13 mouse cellular contexts compared by ENCODE assay signal in genomic region chr11:49063713-49064469, GRCm38 (mm10). TPM values are rescaled to one million over a fixed set of nuclear protein-coding genes. Genes with fewer than 3 reads are reported as not detected.
DNase-seq lines count a peak whose midpoint lies in the region; ATAC-seq and TF ChIP-seq lines count a peak whose summit lies in the region.
"Not testable (repeated sequence)": the region's sequence is repeated elsewhere in the genome, so short reads cannot be mapped to it uniquely, and the experiment has no call there.
"Had no signal": no experiment of that assay in that cellular context is flagged by ENCODE, and none has a peak within 500 bp of the region (broad histone marks: within the 10 kb centered on the region; RNA-seq: fewer than 3 reads in every experiment).

Gene Tgtp2, minus strand, starts transcription at chr11:49064206.

- not testable (repeated sequence) for H3K27me3 ChIP-seq in splenic B cell, adult 2 months (ENCODE audit: control insufficient read depth, insufficient read depth, low read length, poor library complexity, severe bottlenecking)

- peak within 1 kb of the TSS; percentile 58 for H3K27ac ChIP-seq in gastrocnemius, adult 2 months

- not testable (repeated sequence) for ATAC-seq in activated CD4-positive, CD25-positive, alpha-beta regulatory T cell, adult 4 months; monocyte, adult 5-6 weeks (replicated peaks; ENCODE audit: insufficient number of reproducible peaks, low FRiP score, low TSS enrichment, poor library complexity, severe bottlenecking)
- peak; percentile 36 for ATAC-seq in inflammation-experienced regulatory T-cells, adult 6 months

- peak within 1 kb of the TSS; percentile 45 for H3K4me3 ChIP-seq in gastrocnemius, adult 2 months

- TF ChIP-seq CTCF in gastrocnemius, adult 2 months (IDR thresholded peaks at IDR 0.05), result not testable (repeated sequence)

- intact Hi-C loops in gastrocnemius, adult 2 months (cut with DNase I), result not testable (repeated sequence)

- DNase-seq in CD4-positive, CD25-positive, alpha-beta regulatory T cell, adult 2 months (ENCODE audit: low read depth, low spot score), result peak; percentile 73
- not testable (repeated sequence) for DNase-seq in gastrocnemius, adult 2 months
- peak; percentile 31 for DNase-seq in lung, postnatal 25 days (ENCODE audit: low spot score)
- peak; percentile 61 for DNase-seq in splenic B cell, adult 2 months (ENCODE audit: low read depth, low spot score)

- H3K36me3 ChIP-seq in splenic B cell, adult 2 months (ENCODE audit: control insufficient read depth, insufficient read depth, low read length, poor library complexity, severe bottlenecking), result not testable (repeated sequence)

RNA-seq across cellular contexts. Expression of gene Tgtp2, which starts in this region (rescaled TPM):
- polyA plus RNA-seq in activated CD4-positive, CD25-positive, alpha-beta regulatory T cell, adult 4 months (2017; shearing (Covaris generic)), result 100 to 1,000 TPM; 351 to 409 TPM
- 1 to 10 TPM in 1 of 2 experiments, under 1 TPM in 1; 0.66 to 1.3 TPM for total RNA-seq in gastrocnemius, adult 2 months (2021)
- polyA plus RNA-seq in inflammation-experienced regulatory T-cells, adult 6 months (2017; shearing (Covaris generic)), result 100 to 1,000 TPM; 344 to 542 (median 352) TPM
- total RNA-seq in monocyte, adult 5-6 weeks (2017), result 15.9 to 85.7 TPM (median 25.2 TPM) in 3 replicates
- total RNA-seq: gastrocnemius, postnatal 10 days; hindbrain, postnatal 0 days had no signal
- polyA plus RNA-seq: embryonic facial prominence, embryonic 10.5 days; forebrain, embryonic 13.5 days; hindbrain, embryonic 10.5 days; neural tube, embryonic 14.5 days had no signal
